ENCODE assay signal across 8 mouse cellular contexts in the genomic region with DNA sequence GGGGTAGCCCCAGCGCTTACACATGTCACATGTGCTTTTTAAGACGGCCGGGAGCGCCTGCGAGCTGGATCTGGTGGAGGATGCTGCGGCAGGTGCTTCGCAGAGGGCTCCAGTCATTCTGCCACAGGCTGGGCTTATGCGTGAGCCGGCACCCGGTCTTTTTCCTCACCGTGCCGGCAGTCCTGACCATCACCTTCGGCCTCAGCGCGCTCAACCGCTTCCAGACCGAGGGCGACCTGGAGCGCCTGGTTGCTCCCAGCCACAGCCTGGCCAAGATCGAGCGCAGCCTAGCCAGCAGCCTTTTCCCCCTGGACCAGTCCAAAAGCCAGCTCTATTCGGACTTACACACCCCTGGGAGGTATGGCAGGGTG. TPM values are rescaled to one million over a fixed set of nuclear protein-coding genes. Genes with fewer than 3 reads are reported as not detected.
DNase-seq lines count a peak whose midpoint lies in the region; ATAC-seq lines count a peak whose summit lies in the region.

No protein-coding gene starts in this region.

- peaks cover 26% of the 10 kb centered on the region for H3K27me3 ChIP-seq in heart, embryonic 15.5 days
- peaks cover 13% of the 10 kb centered on the region for H3K27me3 ChIP-seq in embryonic facial prominence, embryonic 15.5 days
- H3K27me3 ChIP-seq in midbrain, embryonic 15.5 days (replicated peaks), result no peaks in the 10 kb centered on the region

- peak overlapping the region; percentile 60 for H3K4me3 ChIP-seq in heart, embryonic 15.5 days
- peak overlapping the region; percentile 57 for H3K4me3 ChIP-seq in embryonic facial prominence, embryonic 15.5 days (replicated peaks)
- H3K4me3 ChIP-seq in midbrain, embryonic 15.5 days, result peak overlapping the region; percentile 84

- no peak for DNase-seq in heart, postnatal 25 days (ENCODE audit: low spot score)
- DNase-seq in ZHBTc4 (ENCODE audit: low read depth, low spot score), result peak; percentile 48
- DNase-seq in kidney, postnatal 14 days, result peak; percentile 2
- DNase-seq in spleen, postnatal 4 days (ENCODE audit: low spot score in 2 of 2), result no peak
- DNase-seq in adipocyte (ENCODE audit: low spot score), result no peak

- 0 out of 2 replicates have a peak, but pooled peaks have one; percentile 35 for ATAC-seq in heart, embryonic 15.5 days (replicated peaks; ENCODE audit: insufficient number of reproducible peaks, insufficient read depth, low FRiP score, low read depth)
- no peak for ATAC-seq in embryonic facial prominence, embryonic 15.5 days (ENCODE audit: insufficient number of reproducible peaks, low FRiP score, low TSS enrichment, low read depth)
- peak; percentile 89 for ATAC-seq in midbrain, embryonic 15.5 days (replicated peaks)

- H3K4me1 ChIP-seq in heart, embryonic 15.5 days (replicated peaks), result peaks cover 10% of the 10 kb centered on the region
- peaks cover 14% of the 10 kb centered on the region for H3K4me1 ChIP-seq in embryonic facial prominence, embryonic 15.5 days
- H3K4me1 ChIP-seq in midbrain, embryonic 15.5 days, result peaks cover 10% of the 10 kb centered on the region

- H3K9ac ChIP-seq in heart, embryonic 15.5 days, result no peak overlapping the region
- no peak overlapping the region for H3K9ac ChIP-seq in embryonic facial prominence, embryonic 15.5 days
- H3K9ac ChIP-seq in midbrain, embryonic 15.5 days, result peak overlapping the region; percentile 67

- H3K36me3 ChIP-seq in heart, embryonic 15.5 days, result no peaks in the 10 kb centered on the region
- no peaks in the 10 kb centered on the region for H3K36me3 ChIP-seq in embryonic facial prominence, embryonic 15.5 days
- H3K36me3 ChIP-seq in midbrain, embryonic 15.5 days (replicated peaks), result no peaks in the 10 kb centered on the region

- H3K27ac ChIP-seq in heart, embryonic 15.5 days, result no peak overlapping the region
- H3K27ac ChIP-seq in embryonic facial prominence, embryonic 15.5 days (replicated peaks), result no peak overlapping the region
- H3K27ac ChIP-seq in midbrain, embryonic 15.5 days, result peak overlapping the region; percentile 84

- WGBS in heart, embryonic 15.5 days, result 2% methylated on average over 22 of the region's 22 CpGs
- WGBS in embryonic facial prominence, embryonic 15.5 days, result under 1% methylated on average over 22 of the region's 22 CpGs
- WGBS in midbrain, embryonic 15.5 days, result 2% methylated on average over 22 of the region's 22 CpGs

- intact Hi-C loops in heart, postnatal 25 days (cut with DNase I), result no loop called here

- H3K9me3 ChIP-seq in heart, embryonic 15.5 days (replicated peaks), result no peaks in the 10 kb centered on the region
- no peaks in the 10 kb centered on the region for H3K9me3 ChIP-seq in embryonic facial prominence, embryonic 15.5 days (replicated peaks)
- H3K9me3 ChIP-seq in midbrain, embryonic 15.5 days, result no peaks in the 10 kb centered on the region

- H3K4me2 ChIP-seq in heart, embryonic 15.5 days, result peak overlapping the region; percentile 96
- peak overlapping the region; percentile 97 for H3K4me2 ChIP-seq in embryonic facial prominence, embryonic 15.5 days (replicated peaks)
- H3K4me2 ChIP-seq in midbrain, embryonic 15.5 days, result peak overlapping the region; percentile 82

RNA-seq across cellular contexts. Expression of a gene that starts 0.8 kb away (rescaled TPM):
- polyA plus RNA-seq in heart, embryonic 15.5 days (2015; fragmentation: Nextera tagmentation; extraction: Ambion mirVana), result 0.08 and 0.09 TPM in 2 replicates
- not detected for total RNA-seq in heart, postnatal 25 days (2021)
- 0.84 and 1.3 TPM in 2 replicates for polyA plus RNA-seq in embryonic facial prominence, embryonic 15.5 days (2015; fragmentation: Nextera tagmentation; extraction: Ambion mirVana)
- 10.8 and 12.3 TPM in 2 replicates for polyA plus RNA-seq in midbrain, embryonic 15.5 days (2015; fragmentation: Nextera tagmentation; extraction: Ambion mirVana)

Comparison
In these comparisons a context has a peak if more than half of its experiments do, and no peak if none do; other contexts are left out.
1. DNase-seq: peak in ZHBTc4 (single experiment) and kidney, postnatal 14 days (single experiment); none in heart, postnatal 25 days (single experiment), spleen, postnatal 4 days (0 of 2) and adipocyte (single experiment).
2. Peak in every context shown above with its lines, with median percentiles within 50 percentile points of each other: H3K4me2 ChIP-seq and H3K4me3 ChIP-seq.